Mouse (Mus musculus) urinary bladder, postnatal 36 days (tissue): ENCODE data around the gene Gpc1.

Experiments
- DNase-seq, 2 experiments: peaks; one replicate each; pipeline ENCODE4 v3.0.0; 2022; ENCODE audit warnings: low spot score in 2 of 2, mixed read lengths in 1 of 2

Gene Gpc1

GRCm38 (mm10) chr1:92831188-92832001 is at the start of gene Gpc1:
Gpc1 (plus strand) TSS chr1:92831645.
- peak; percentile 54 to 58 for DNase-seq

- no peak for DNase-seq
These were observed 49.6 kb upstream of the Gpc1 start for GRCm38 (mm10) chr1:92781862-92782261.

- DNase-seq, result no peak
These were observed 48.9 kb upstream of the Gpc1 start for GRCm38 (mm10) chr1:92782587-92782986.

- DNase-seq, result no peak
These were observed 44.2 kb upstream of the Gpc1 start for GRCm38 (mm10) chr1:92787221-92787620.

- no peak for DNase-seq
These were observed 43.4 kb upstream of the Gpc1 start for GRCm38 (mm10) chr1:92788049-92788448.

- no peak for DNase-seq
These were observed 40.8 kb upstream of the Gpc1 start for GRCm38 (mm10) chr1:92790628-92791027.

- DNase-seq, result no peak
These were observed 40.2 kb upstream of the Gpc1 start for GRCm38 (mm10) chr1:92791070-92791831.

- DNase-seq, result no peak
These were observed 37.7 kb upstream of the Gpc1 start for GRCm38 (mm10) chr1:92793781-92794180.

GRCm38 (mm10) chr1:92798425-92798824 is 33.0 kb upstream of the Gpc1 start:
- no peak for DNase-seq

- DNase-seq, result no peak
These were observed 31.8 kb upstream of the Gpc1 start for GRCm38 (mm10) chr1:92799653-92800052.

- no peak for DNase-seq
These were observed 29.1 kb upstream of the Gpc1 start for GRCm38 (mm10) chr1:92802362-92802761.

- no peak for DNase-seq
These were observed 28.1 kb upstream of the Gpc1 start for GRCm38 (mm10) chr1:92803376-92803775.

GRCm38 (mm10) chr1:92805181-92805580 is 26.3 kb upstream of the Gpc1 start:
- DNase-seq, result no peak

GRCm38 (mm10) chr1:92805836-92806235 is 25.6 kb upstream of the Gpc1 start:
- DNase-seq, result no peak

GRCm38 (mm10) chr1:92806720-92807119 is 24.7 kb upstream of the Gpc1 start:
- DNase-seq, result no peak

GRCm38 (mm10) chr1:92809621-92810020 is 21.8 kb upstream of the Gpc1 start:
- DNase-seq, result no peak

GRCm38 (mm10) chr1:92814319-92814718 is 17.1 kb upstream of the Gpc1 start:
- no peak for DNase-seq

GRCm38 (mm10) chr1:92815100-92815499 is 16.3 kb upstream of the Gpc1 start:
- no peak for DNase-seq

GRCm38 (mm10) chr1:92815756-92816294 is 15.6 kb upstream of the Gpc1 start:
- no peak for DNase-seq

- DNase-seq, result no peak
These were observed 738 bp upstream of the Gpc1 start for GRCm38 (mm10) chr1:92830626-92831187.

- DNase-seq, result no peak
These were observed 866 bp downstream of the Gpc1 start for GRCm38 (mm10) chr1:92832011-92833010.
